Mouse (Mus musculus) lung, postnatal 0 days (tissue): ENCODE measurements around the gene Egflam. TPM values are rescaled to one million over a fixed set of nuclear protein-coding genes. Genes with fewer than 3 reads are reported as not detected.
A peak's percentile ranks its signal among the peaks of the same experiment; 100 is the strongest.

ENCODE experiments used
- ATAC-seq: fragments of 200-750 bp; cut with Nextera tagmentation; 2 replicates; pipeline ENCODE4 v1.8.0; 2017; ENCODE audit warnings: moderate library complexity
- DNase-seq: peaks from one replicate; pipeline ENCODE4 v3.0.0-alpha.2; 2016; ENCODE audit warnings: low spot score
- H3K27ac ChIP-seq: fragments of 300-500 bp; sonication (generic); 2 replicates; pipeline ENCODE4 v1.5.1; 2014; ENCODE audit warnings: antibody characterized with exemption, mild to moderate bottlenecking, low read length, mixed read lengths
- H3K27me3 ChIP-seq: fragments of 300-500 bp; sonication (generic); replicated peaks from 2 replicates; pipeline ENCODE4 v1.6.1; 2014; ENCODE audit warnings: low read length, mixed read lengths; ENCODE audit not compliant: insufficient read depth
- H3K36me3 ChIP-seq: fragments of 300-500 bp; sonication (generic); 2 replicates; pipeline ENCODE4 v1.6.1; 2014; ENCODE audit warnings: low read length, mixed read lengths; ENCODE audit not compliant: insufficient read depth
- H3K4me1 ChIP-seq: fragments of 300-500 bp; sonication (generic); 2 replicates; pipeline ENCODE4 v1.6.1; 2014; ENCODE audit warnings: antibody characterized with exemption, low read depth, low read length, mixed read lengths; ENCODE audit not compliant: insufficient read depth
- H3K4me2 ChIP-seq: fragments of 300-500 bp; sonication (generic); replicated peaks from 2 replicates; pipeline ENCODE4 v1.6.1; 2014; ENCODE audit warnings: low read depth, mild to moderate bottlenecking, low read length, moderate library complexity, mixed read lengths
- H3K4me3 ChIP-seq: fragments of 300-500 bp; sonication (generic); 2 replicates; pipeline ENCODE4 v1.5.1; 2014; ENCODE audit warnings: low read depth, low read length
- H3K9ac ChIP-seq: fragments of 300-500 bp; sonication (generic); replicated peaks from 2 replicates; pipeline ENCODE4 v1.6.1; 2014; ENCODE audit warnings: low read depth, mild to moderate bottlenecking
- H3K9me3 ChIP-seq: fragments of 300-500 bp; sonication (generic); 2 replicates; pipeline ENCODE4 v1.6.1; 2016; ENCODE audit warnings: low read length, mixed read lengths
- CTCF ChIP-seq: IDR thresholded peaks from 2 replicates; pipeline ENCODE4 v1.5.1; 2016; ENCODE audit warnings: antibody characterized with exemption, mild to moderate bottlenecking
- EP300 ChIP-seq: IDR thresholded peaks from 2 replicates; pipeline ENCODE4 v1.6.1; 2016; ENCODE audit warnings: antibody characterized with exemption, mild to moderate bottlenecking, control low read depth
- WGBS: fragments of 180-500 bp; shearing (Covaris S2); extraction: QIAGEN DNeasy Blood & Tissue Kit; methylation state at CpG from one replicate; pipeline ENCODE4 v1.1.7; 2014; 5-methylcytosine and 5-hydroxymethylcytosine counted together
- polyA plus RNA-seq: library from polyadenylated mRNA; unstranded; fragments of >200 nt; fragmentation: Nextera tagmentation; extraction: Ambion mirVana; gene quantifications from 2 replicates; pipeline ENCODE4 v1.2.1, GENCODE M21; 2015

Egflam gene
- polyA plus RNA-seq, 1 experiment from 2014 or later: 36.4 TPM

- 4% methylated on average over 17 of the region's 17 CpGs for WGBS
- Histone ChIP-seq H3K4me1 (peaks cover 7% of the 10 kb centered on the region; the same call in 1 of the 2 replicates), H3K4me2 (peak overlapping the region; percentile 94), H3K9ac (peak overlapping the region; percentile 72), H3K9me3 (no peaks in the 10 kb centered on the region), H3K27ac (peak overlapping the region; percentile 85), H3K36me3 (no peaks in the 10 kb centered on the region), H3K4me3 (peak overlapping the region; percentile 56), H3K27me3 (no peaks in the 10 kb centered on the region)
- ATAC-seq: peak; percentile 65
- TF ChIP-seq CTCF (no peak), EP300 (no peak)
- DNase-seq: peak; percentile 64
Measured at GRCm38 (mm10) chr15:7398609-7399540, 680 bp upstream of the Egflam start.

- Histone ChIP-seq H3K36me3 (no peaks in the 10 kb centered on the region), H3K9me3 (no peaks in the 10 kb centered on the region), H3K9ac (peak overlapping the region; percentile 72), H3K4me3 (peak overlapping the region; percentile 56), H3K27ac (peak overlapping the region; percentile 85), H3K27me3 (no peaks in the 10 kb centered on the region), H3K4me1 (peaks cover 7% of the 10 kb centered on the region; the same call in 1 of the 2 replicates), H3K4me2 (peak overlapping the region; percentile 94)
- WGBS: 4% methylated on average over 8 of the region's 8 CpGs
- DNase-seq (peak; percentile 43), ATAC-seq (peak; percentile 72)
- TF ChIP-seq EP300 (no peak), CTCF (no peak)
Measured at GRCm38 (mm10) chr15:7397446-7397817, 763 bp downstream of the Egflam start.

- Histone ChIP-seq H3K27ac (no peak overlapping the region), H3K4me1 (no peaks in the 10 kb centered on the region; the same call in 1 of the 2 replicates), H3K9me3 (no peaks in the 10 kb centered on the region), H3K36me3 (no peaks in the 10 kb centered on the region), H3K4me2 (no peak overlapping the region), H3K9ac (no peak overlapping the region), H3K27me3 (no peaks in the 10 kb centered on the region), H3K4me3 (no peak overlapping the region)
- 60% methylated on average over 4 of the region's 4 CpGs for WGBS
- TF ChIP-seq CTCF (no peak), EP300 (no peak)
- DNase-seq: peak; percentile 69
- ATAC-seq: peak; percentile 61
Measured at GRCm38 (mm10) chr15:7383349-7383748, 14.8 kb downstream of the Egflam start.

DNA sequence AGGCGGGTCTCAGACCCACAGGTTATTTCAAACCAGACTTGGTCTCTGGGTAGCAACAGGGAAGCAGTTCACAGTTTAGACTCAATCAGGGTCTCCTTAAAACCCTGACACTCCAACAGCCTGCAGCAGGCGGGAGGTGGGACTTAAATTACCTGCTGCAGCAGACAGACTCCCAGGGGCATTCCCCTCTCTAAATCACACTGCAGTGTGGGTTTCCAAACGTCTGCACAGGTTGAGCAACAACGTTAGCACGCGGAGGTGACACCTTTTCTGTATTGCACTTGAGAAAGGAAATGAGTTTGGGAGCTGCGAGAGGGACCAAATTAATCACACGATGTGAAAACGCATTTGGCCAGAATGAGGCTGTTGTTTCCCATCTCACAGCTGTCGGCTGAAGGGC lies 15.7 kb downstream of the Egflam start:
- TF ChIP-seq CTCF (no peak), EP300 (no peak)
- Histone ChIP-seq H3K4me1 (no peaks in the 10 kb centered on the region; the same call in 1 of the 2 replicates), H3K27me3 (no peaks in the 10 kb centered on the region), H3K4me2 (no peak overlapping the region), H3K27ac (no peak overlapping the region), H3K9ac (no peak overlapping the region), H3K36me3 (no peaks in the 10 kb centered on the region), H3K9me3 (no peaks in the 10 kb centered on the region), H3K4me3 (no peak overlapping the region)
- peak; percentile 53; the same call in 1 of the 2 replicates for ATAC-seq
- WGBS: 31% methylated on average over 10 of the region's 10 CpGs
- DNase-seq: peak; percentile 61

GRCm38 (mm10) chr15:7352635-7353051 lies 45.6 kb downstream of the Egflam start:
- ATAC-seq (peak; percentile 94), DNase-seq (peak; percentile 91)
- no peak overlapping the region for H3K4me2 ChIP-seq
- H3K4me3 ChIP-seq: no peak overlapping the region
- H3K27me3 ChIP-seq: no peaks in the 10 kb centered on the region
- peak; percentile 56 for TF ChIP-seq EP300
- no peak for TF ChIP-seq CTCF
- 53% methylated on average over 1 of the region's 1 CpGs for WGBS
- H3K27ac ChIP-seq: peak overlapping the region; percentile 28
- no peak overlapping the region for H3K9ac ChIP-seq
- no peaks in the 10 kb centered on the region; the same call in 1 of the 2 replicates for H3K4me1 ChIP-seq
- no peaks in the 10 kb centered on the region for H3K9me3 ChIP-seq
- H3K36me3 ChIP-seq: no peaks in the 10 kb centered on the region

GRCm38 (mm10) chr15:7340703-7341309 lies 57.4 kb downstream of the Egflam start:
- 39% methylated on average over 5 of the region's 5 CpGs for WGBS
- no peak overlapping the region for H3K9ac ChIP-seq
- no peak overlapping the region for H3K27ac ChIP-seq
- no peak for ATAC-seq
- H3K4me1 ChIP-seq: no peaks in the 10 kb centered on the region
- H3K9me3 ChIP-seq: no peaks in the 10 kb centered on the region
- no peaks in the 10 kb centered on the region for H3K27me3 ChIP-seq
- no peak overlapping the region for H3K4me2 ChIP-seq
- DNase-seq: no peak
- H3K4me3 ChIP-seq: no peak overlapping the region
- no peaks in the 10 kb centered on the region for H3K36me3 ChIP-seq
- no peak for TF ChIP-seq CTCF
- peak; percentile 22; the same call in 1 of the 2 replicates for TF ChIP-seq EP300
